Mouse (Mus musculus): ENCODE measurements at regions not wholly inside any gene's neighbourhood (a gene's known extent, or its start where the extent isn't known, plus 50 kb on each side); places are given as distances from the start of the nearest gene placed in this dataset.

GRCm38 (mm10) chr12:54333632-54334321, 130.1 kb upstream of the Egln3 start:
- in situ Hi-C loops (cut with MboI; ENCODE audit: low sequenced_read_pairs): no loop called here

DNA sequence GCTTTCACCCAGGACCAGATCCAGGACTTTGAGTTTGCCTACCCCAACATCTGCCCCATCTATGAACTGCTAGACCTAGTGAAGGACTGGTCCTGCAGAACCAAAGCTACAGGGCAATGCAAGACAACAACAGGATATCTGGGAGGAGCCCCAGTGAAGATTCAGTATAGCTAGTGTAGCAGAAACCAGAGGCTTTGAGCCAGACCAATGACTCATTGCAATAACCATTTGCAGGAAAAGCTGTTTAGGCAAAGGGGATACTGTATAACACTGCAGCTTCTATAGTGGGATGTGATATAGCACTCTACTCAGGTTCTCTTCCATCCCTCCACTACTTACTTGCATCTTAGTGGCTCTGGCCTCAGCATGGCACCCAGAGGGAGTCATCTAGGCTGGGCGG, 123.8 kb upstream of the Egln3 start:
- in situ Hi-C loops (cut with MboI; ENCODE audit: low sequenced_read_pairs): no loop called here

- in situ Hi-C loops (cut with MboI; ENCODE audit: low sequenced_read_pairs): no loop called here
These were observed 122.9 kb upstream of the Egln3 start for GRCm38 (mm10) chr12:54326571-54326970.

DNA sequence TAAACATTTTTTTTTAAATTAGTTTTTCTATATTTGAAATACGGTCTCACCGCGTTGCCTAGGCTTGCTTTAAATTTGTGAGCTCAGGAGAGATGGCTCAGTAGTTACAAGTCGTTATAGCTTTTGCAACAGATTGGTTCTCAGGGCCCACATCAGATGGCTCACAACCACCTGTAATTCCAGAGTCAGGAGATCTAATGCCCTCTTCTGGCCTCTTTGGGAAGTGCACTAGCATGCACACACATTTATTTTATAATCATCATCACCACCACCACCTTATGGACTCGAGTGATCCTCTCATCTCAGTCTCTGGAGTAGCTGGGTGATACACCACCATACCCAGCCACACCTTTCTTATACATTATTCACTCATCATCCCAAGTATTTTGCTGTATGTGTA, 116.9 kb upstream of the Egln3 start:
- in situ Hi-C loops (cut with MboI; ENCODE audit: low sequenced_read_pairs): no loop called here

DNA sequence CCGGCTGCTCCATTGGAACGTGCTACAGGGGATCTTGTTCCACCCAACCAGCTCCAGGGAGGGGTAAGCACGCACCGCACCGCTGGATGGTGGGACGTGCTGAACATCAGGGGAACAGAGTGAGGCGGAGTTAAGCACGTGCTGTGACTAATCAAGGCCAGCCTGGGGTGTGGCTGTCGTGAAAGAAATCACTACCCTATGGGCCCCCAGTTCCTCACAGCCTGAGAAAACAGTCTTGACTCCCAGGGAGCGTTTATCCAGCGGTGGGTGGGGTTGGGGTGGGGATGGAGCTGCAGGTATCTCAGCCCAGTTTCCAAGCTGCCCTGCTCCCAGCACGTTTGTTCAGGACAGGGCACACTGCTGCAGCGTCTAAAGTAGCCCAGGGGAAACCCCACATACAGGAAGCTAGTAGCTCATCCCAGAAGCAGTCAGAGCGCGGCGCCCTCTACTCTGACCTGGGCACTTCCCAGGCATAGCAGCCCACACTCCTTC, 113.4 kb upstream of the Egln3 start:
- in situ Hi-C loops (cut with MboI; ENCODE audit: low sequenced_read_pairs): no loop called here

- in situ Hi-C loops (cut with MboI; ENCODE audit: low sequenced_read_pairs): no loop called here
These were observed 112.5 kb upstream of the Egln3 start for GRCm38 (mm10) chr12:54316066-54316567.

DNA sequence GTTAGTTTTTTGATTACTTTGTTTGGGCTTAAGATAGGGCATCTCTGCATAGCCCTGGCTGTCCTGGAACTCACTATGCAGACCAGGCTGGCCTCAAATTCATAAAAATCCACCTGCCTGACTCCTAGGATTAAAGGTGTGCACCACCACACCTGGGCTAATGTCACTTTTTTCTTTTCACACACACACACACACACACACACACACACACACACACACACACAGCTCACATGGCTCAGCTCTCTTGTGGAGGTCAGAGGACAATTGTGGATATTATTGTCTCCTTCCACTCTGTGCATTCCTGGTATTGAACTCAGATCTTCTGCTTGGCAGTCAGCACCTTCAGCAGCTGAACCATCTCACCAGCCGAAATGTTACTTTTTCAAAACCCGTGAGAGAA, 110.5 kb upstream of the Egln3 start:
- in situ Hi-C loops (cut with MboI; ENCODE audit: low sequenced_read_pairs): no loop called here

DNA sequence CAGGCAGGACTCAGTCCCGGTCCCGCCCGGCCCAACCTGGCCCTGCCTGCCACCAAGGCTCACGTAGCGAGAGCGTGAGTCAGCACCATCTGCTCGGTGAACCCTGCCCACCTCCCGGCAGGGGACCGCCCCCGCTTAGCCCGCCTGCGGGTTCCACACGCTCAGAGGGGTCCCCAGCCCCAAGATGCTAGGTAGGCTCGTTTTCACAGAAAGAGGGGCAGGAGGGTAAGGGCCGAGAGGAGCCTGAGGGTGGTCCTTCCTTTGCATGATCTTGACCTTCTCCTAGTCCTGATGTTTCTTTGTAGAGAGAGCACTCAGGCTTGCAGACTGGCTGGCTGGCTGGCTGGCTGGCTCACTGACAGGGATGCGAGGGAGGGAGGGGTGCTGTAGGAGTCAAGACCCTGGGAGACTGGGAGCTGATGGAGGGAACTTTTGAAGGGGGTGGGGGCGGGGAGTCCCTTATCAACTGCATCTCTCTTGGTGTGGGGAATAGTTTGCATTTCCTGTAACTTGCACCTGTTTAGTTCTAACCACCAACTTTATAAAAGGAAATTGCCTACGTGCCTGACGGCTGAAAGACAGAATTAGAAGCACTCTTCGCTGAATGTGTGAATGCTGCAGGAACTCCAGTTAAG, 109.7 kb upstream of the Egln3 start:
- in situ Hi-C loops (cut with MboI; ENCODE audit: low sequenced_read_pairs): no loop called here

GRCm38 (mm10) chr12:54312522-54313210, 109.0 kb upstream of the Egln3 start:
- in situ Hi-C loops (cut with MboI; ENCODE audit: low sequenced_read_pairs): no loop called here

DNA sequence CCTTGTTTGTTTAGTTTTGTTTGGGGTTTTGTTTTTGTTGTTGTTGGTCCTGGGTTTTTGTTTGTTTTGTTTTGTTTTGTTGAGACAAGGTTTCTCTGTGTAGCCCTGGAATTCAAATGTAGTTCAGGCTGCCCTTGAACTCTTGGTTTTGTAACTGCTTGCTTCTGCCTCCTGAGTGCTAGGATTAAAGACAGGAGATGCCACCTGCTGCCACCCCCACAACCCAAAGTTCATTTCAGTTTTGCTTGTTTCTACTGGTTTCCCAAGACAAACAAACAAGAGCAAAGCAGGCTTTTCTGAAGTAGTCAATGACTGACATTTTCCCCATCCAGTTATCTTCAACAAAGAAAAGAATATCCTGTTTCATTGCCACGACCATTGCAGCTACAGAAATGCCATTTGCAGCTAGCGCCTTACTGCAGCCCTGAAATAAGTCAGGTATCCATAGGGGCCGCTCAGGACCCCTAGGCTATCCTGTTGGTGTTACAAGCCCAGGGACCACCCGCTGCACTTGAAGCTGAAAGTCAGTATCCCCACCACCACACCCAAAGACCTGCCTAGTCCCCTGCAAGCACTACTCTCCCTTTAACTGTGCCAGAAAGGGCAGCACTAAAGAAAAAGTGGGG, 108.3 kb upstream of the Egln3 start:
- in situ Hi-C loops (cut with MboI; ENCODE audit: low sequenced_read_pairs): no loop called here

DNA sequence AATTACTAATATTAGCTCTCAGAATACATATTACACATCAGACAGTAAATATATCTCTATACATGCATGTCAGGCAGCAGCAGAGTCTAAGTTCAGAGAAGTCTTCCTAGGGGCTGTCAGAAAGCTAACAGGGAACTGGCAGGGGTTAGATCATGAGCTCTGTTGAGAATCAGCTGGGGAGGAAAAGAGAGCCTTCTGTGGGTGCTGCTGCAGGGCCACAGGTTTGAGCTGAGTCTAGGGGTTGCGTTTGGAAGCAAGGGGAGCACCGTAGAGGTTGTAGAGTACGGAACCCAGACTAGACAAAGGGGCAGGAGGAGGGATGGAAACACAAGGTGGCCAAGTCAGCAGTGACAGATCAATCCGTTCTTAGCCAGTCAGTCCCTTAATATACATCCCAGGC, 106.2 kb upstream of the Egln3 start:
- in situ Hi-C loops (cut with MboI; ENCODE audit: low sequenced_read_pairs): no loop called here

DNA sequence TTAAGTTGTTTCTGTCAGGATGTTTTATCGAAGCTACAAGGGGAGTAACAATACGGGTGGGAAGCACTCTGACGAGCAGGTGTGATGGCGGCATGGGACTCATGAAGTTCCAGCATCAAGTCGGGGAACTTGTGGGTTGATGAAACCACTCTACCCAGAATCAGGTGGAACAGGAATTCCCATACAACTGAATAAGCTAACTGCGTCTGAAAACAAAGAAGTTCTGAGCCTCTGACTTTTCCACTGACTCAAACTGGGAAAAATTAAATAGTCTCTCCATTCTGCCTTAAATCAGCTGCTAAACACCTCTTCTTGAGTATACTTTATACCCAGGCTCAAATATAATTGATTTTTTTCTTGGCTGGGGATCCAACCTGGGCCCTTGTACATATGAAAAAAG, 105.6 kb upstream of the Egln3 start:
- in situ Hi-C loops (cut with MboI; ENCODE audit: low sequenced_read_pairs): no loop called here

- in situ Hi-C loops (cut with MboI; ENCODE audit: low sequenced_read_pairs): no loop called here
These were observed 101.5 kb upstream of the Egln3 start for GRCm38 (mm10) chr12:54305135-54305630.

DNA sequence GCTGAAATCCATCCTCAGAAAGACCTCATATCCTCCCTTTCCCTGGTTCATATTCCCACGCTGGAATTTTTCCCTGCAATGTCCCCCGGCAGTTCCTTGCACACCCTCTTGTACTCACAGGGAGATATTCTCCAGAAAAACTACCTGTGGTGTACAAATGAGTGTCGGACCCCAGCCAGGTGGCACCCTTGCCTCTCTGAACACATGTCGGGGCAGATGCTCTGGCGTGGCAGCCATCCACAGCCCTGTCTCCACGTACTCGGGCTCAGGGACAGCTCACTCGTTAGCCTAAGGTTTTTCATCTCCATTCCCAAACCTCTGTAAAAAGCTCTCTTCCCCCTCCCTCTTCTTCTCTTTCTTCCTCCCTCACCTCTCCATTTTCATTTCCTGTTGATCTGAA, 100.1 kb upstream of the Egln3 start:
- in situ Hi-C loops (cut with MboI; ENCODE audit: low sequenced_read_pairs): no loop called here

DNA sequence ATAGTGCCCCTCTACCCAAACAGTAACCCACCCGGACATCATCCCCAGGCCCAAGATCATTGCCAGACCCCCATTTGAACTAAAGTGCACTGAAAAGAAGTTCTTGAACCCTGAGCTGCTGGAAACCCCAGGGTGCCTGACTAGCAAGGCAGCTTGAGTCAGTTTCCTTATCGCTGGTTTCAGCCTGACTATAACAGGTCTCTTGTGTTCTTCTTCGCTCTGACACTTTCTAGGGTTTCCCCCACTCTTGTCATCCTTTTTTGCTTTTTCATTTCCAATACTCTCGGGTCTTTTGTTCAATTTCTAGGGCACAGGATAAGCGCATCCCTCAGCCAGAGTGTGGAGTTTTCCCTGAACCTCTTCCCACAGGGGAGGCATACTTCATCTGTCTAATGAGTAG, 95.8 kb upstream of the Egln3 start:
- in situ Hi-C loops (cut with MboI; ENCODE audit: low sequenced_read_pairs): no loop called here

GRCm38 (mm10) chr12:54293248-54293647, 89.6 kb upstream of the Egln3 start:
- in situ Hi-C loops (cut with MboI; ENCODE audit: low sequenced_read_pairs): no loop called here

DNA sequence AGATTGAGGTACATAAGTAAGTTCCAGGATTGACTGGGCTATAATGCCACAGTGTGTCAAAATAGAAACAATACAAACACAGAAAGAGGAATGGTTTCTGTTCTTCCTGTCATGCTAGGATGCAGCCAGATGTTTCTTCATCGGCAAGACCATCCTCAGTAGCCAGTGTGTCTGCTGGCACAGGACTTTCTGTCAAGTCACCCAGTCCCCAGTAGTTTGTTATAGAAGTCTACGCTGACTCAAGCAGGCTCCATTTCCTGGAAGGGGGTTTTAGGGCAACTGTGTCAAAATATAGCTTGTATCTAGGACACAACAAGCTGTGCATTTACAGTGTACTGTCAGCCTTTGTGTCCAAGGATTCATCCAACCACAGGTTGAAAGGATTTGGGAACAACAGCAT, 86.7 kb upstream of the Egln3 start:
- in situ Hi-C loops (cut with MboI; ENCODE audit: low sequenced_read_pairs): no loop called here

GRCm38 (mm10) chr12:54288747-54289146, 85.1 kb upstream of the Egln3 start:
- in situ Hi-C loops (cut with MboI; ENCODE audit: low sequenced_read_pairs): no loop called here

- in situ Hi-C loops (cut with MboI; ENCODE audit: low sequenced_read_pairs): no loop called here
These were observed 84.4 kb upstream of the Egln3 start for GRCm38 (mm10) chr12:54288041-54288502.

DNA sequence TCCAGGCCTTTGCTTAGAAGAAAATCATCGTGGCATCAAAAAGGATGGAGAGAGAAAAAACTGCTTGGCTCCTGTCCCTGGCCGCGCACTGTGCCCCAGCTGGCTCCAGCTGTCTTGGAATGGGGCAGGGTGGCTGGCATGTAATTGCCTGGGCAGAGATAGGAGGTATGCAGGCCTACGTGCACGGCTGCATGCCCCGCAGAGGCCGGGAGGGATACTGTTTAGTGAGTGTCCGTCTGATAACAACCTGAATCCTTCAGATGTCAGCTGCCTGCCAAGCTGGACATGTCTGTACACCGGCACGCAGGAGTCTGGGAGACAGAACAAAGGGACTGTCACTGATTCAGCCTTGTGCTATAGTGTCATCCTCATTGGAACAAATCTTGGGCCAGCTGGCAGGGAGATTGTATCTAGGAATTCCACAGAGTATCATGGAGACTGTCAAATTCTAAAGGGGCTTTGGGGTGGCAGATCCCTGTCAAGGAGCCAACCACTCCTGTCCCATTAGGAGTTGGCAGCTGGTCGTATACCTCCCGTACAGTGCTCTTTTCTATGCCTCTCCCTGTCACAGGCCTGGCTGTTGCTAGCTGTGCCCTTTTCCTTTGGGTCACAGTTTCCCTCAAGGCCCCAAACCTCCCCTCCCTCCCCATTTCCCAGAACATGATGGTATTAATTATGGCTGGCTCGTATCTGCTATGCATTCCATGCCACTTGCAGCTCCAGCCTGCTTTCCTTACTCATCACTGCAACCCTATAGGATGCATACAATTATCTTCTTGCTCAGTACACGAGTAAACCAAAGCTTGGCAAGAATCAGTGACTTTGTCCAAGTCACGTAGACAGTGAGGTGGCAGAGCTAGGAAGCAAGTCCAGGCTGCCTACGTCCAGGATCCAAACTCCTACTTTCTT, 83.5 kb upstream of the Egln3 start:
- in situ Hi-C loops (cut with MboI; ENCODE audit: low sequenced_read_pairs): no loop called here
